Mouse (Mus musculus) stomach, postnatal 0 days (tissue): Measurements from ENCODE around the gene Nol12. TPM values are rescaled to one million over a fixed set of nuclear protein-coding genes. Genes with fewer than 3 reads are reported as not detected.

Experiments
- ATAC-seq: fragments of 200-750 bp; cut with Nextera tagmentation; 2 replicates; pipeline ENCODE4 v1.8.0; 2017; ENCODE audit not compliant: low FRiP score, low TSS enrichment
- DNase-seq: peaks from one replicate; pipeline ENCODE4 v3.0.0-alpha.2; 2016; ENCODE audit warnings: low spot score
- H3K27ac ChIP-seq: fragments of 300-500 bp; sonication (generic); replicated peaks from 2 replicates; pipeline ENCODE4 v1.5.1; 2014; ENCODE audit warnings: mild to moderate bottlenecking, control low read depth
- H3K27me3 ChIP-seq: fragments of 300-500 bp; sonication (generic); 2 replicates; pipeline ENCODE4 v1.6.1; 2014; ENCODE audit warnings: low read length; ENCODE audit not compliant: control insufficient read depth, insufficient read depth
- H3K36me3 ChIP-seq: fragments of 300-500 bp; sonication (generic); 2 replicates; pipeline ENCODE4 v1.6.1; 2014; ENCODE audit warnings: low read length, mixed read lengths; ENCODE audit not compliant: control insufficient read depth, insufficient read depth
- H3K4me1 ChIP-seq: fragments of 300-500 bp; sonication (generic); replicated peaks from 2 replicates; pipeline ENCODE4 v1.6.1; 2014; ENCODE audit warnings: antibody characterized with exemption; ENCODE audit not compliant: control insufficient read depth, insufficient read depth
- H3K4me2 ChIP-seq: fragments of 300-500 bp; sonication (generic); replicated peaks from 2 replicates; pipeline ENCODE4 v1.6.1; 2014; ENCODE audit warnings: low read depth, mild to moderate bottlenecking, control low read depth, moderate library complexity
- H3K4me3 ChIP-seq: fragments of 300-500 bp; sonication (generic); 2 replicates; pipeline ENCODE4 v1.5.1; 2014; ENCODE audit warnings: low read depth, low read length, control low read depth
- H3K9ac ChIP-seq: fragments of 300-500 bp; sonication (generic); 2 replicates; pipeline ENCODE4 v1.6.1; 2014; ENCODE audit warnings: mild to moderate bottlenecking, low read length, control low read depth, mixed read lengths
- H3K9me3 ChIP-seq: fragments of 300-500 bp; sonication (generic); 2 replicates; pipeline ENCODE4 v1.6.1; 2016; ENCODE audit warnings: low read length; ENCODE audit not compliant: control insufficient read depth
- CTCF ChIP-seq: IDR thresholded peaks from 2 replicates; pipeline ENCODE4 v1.5.1; 2016; ENCODE audit warnings: antibody characterized with exemption, low read depth, mild to moderate bottlenecking, moderate library complexity
- EP300 ChIP-seq: optimal IDR thresholded peaks from 2 replicates; pipeline ENCODE3; 2016; ENCODE audit warnings: antibody characterized with exemption
- WGBS: fragments of 180-500 bp; shearing (Covaris S2); extraction: QIAGEN DNeasy Blood & Tissue Kit; methylation state at CpG from one replicate; pipeline ENCODE4 v1.1.7; 2014; 5-methylcytosine and 5-hydroxymethylcytosine counted together
- polyA plus RNA-seq: library from polyadenylated mRNA; unstranded; fragments of >200 nt; fragmentation: Nextera tagmentation; extraction: Ambion mirVana; gene quantifications from 2 replicates; pipeline ENCODE4 v1.2.1, GENCODE M21; 2015

Gene Nol12
- 32.3 and 36.4 TPM in 2 replicates for polyA plus RNA-seq

DNA sequence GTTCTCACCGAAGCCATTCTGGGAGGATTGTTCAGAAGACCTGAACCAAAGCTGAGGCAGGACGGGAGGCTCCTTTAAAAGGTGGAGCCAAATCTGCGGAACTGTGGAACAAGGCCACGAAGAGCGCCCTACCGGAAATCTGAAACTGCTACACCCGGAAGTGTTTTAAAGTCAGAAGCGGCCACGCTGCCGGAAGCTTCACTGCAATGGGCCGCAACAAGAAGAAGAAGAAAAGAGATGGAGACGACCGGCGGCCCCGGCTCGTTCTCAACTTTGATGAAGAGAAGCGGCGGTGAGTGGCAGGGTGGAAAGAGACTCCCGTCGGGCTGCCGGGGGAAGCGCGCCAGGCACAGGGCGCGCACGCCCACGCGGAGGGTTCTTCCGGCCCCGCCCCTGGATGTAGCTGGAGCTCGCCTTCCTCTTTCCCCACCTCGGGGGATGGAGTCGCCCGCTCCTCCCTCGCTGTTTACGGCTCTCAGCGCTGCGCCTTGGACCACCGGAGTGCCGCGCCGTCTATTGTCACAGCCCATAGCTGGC is at the start of gene Nol12:
Nol12 (plus strand) TSS at position 150 of the 537 bp plus-strand sequence.
- H3K27ac ChIP-seq: peak within 1 kb of the TSS; percentile 65; the same call in 1 of the 2 replicates
- DNase-seq (peak; percentile 85), ATAC-seq (peak; percentile 74)
- H3K4me1 ChIP-seq: 0 out of 2 replicates have a peak, but pooled peaks cover 3% of the 10 kb centered on the region
- peak within 1 kb of the TSS; percentile 69 for H3K9ac ChIP-seq
- H3K36me3 ChIP-seq: peaks cover 13% of the 10 kb centered on the region
- no peaks in the 10 kb centered on the region for H3K27me3 ChIP-seq
- peak; percentile 72 for TF ChIP-seq EP300
- peak; percentile 29 for TF ChIP-seq CTCF
- under 1% methylated on average over 42 of the region's 42 CpGs for WGBS
- H3K4me3 ChIP-seq: peak within 1 kb of the TSS; percentile 81
- H3K4me2 ChIP-seq: peak within 1 kb of the TSS; percentile 79
- no peaks in the 10 kb centered on the region for H3K9me3 ChIP-seq

DNA sequence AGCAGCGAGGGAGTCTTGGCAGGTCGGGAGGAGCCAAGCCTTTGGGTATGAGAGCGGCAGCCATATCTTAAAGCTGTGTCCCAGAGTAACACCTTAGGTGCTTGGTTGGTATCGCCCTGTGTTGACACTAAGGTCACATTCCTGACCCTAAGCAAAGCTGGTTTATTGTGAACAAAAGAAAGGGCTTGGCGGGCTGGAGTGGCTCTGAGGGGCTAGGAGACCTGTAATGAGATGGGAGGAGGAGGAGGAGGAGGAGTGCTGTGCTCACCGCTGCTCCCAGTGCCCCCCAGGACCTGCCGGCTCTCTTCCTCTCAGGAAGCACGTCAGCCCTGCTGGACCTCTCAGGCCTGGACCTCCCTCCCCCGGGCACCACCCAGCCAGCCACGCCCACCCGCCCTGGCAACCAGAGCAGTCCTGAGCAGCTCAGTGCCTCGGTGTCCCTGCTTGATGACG is 45.3 kb upstream of the Nol12 start:
- 0 out of 2 replicates have a peak overlapping the region, but pooled peaks have one; percentile 20 for H3K4me2 ChIP-seq
- peak overlapping the region; percentile 41 for H3K9ac ChIP-seq
- 34% methylated on average over 10 of the region's 13 CpGs for WGBS
- H3K27ac ChIP-seq: peak overlapping the region; percentile 56
- TF ChIP-seq CTCF: no peak
- TF ChIP-seq EP300: no peak
- ATAC-seq (peak; percentile 69), DNase-seq (peak; percentile 88)
- H3K4me3 ChIP-seq: no peak overlapping the region
- H3K4me1 ChIP-seq: peaks cover 3% of the 10 kb centered on the region; the same call in 1 of the 2 replicates
- H3K27me3 ChIP-seq: no peaks in the 10 kb centered on the region
- H3K9me3 ChIP-seq: no peaks in the 10 kb centered on the region
- peaks cover 45% of the 10 kb centered on the region for H3K36me3 ChIP-seq

DNA sequence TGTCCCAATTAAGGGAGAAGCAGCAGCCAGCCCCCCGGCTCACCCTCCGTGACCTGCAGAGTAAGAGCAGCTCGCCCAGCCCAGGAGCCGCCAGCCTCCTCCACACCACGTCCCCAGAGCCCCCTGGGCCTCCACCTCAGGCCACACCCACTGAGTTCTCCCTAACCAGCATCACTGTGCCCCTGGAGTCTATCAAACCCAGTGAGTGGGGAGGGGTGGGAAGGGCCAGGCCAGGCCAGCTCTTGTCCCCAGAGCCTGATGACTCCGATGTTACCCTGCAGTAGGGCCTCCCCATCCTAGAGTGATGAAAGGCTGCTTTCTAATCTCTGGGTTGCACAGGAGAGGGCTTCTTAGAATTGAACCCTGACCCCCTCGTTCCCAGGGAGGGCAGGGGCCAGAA is 42.3 kb upstream of the Nol12 start:
- ATAC-seq (no peak), DNase-seq (no peak)
- Histone ChIP-seq H3K27me3 (no peaks in the 10 kb centered on the region), H3K36me3 (peaks cover 39% of the 10 kb centered on the region), H3K9ac (no peak overlapping the region; the same call in 1 of the 2 replicates), H3K4me3 (no peak overlapping the region), H3K4me2 (no peak overlapping the region), H3K9me3 (no peaks in the 10 kb centered on the region), H3K4me1 (peaks cover 5% of the 10 kb centered on the region; the same call in 1 of the 2 replicates), H3K27ac (no peak overlapping the region)
- TF ChIP-seq CTCF: no peak
- no peak for TF ChIP-seq EP300
- 44% methylated on average over 7 of the region's 7 CpGs for WGBS

DNA sequence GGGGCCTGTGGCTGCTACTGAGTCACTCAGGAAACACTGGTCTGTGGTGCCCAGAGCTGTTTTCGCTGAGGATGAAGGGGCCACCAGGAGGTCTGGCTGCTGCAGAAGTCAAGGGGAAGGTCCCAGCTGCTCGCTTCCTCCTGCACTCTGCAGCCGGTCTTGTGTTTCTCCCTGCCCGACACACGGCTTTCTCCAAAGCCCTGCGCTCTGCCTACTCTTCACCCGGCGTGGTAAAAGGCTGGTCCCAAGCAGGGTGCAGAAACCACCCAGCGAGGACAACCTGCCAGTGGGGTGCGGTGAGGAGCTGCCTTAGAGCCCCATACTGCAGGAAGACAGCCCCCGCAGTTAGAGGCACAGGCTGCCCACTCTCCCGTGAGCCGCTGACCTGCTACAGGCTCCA is 40.0 kb upstream of the Nol12 start:
- H3K4me1 ChIP-seq: peaks cover 2% of the 10 kb centered on the region; the same call in 1 of the 2 replicates
- peak overlapping the region; percentile 43; the same call in 1 of the 2 replicates for H3K9ac ChIP-seq

DNA sequence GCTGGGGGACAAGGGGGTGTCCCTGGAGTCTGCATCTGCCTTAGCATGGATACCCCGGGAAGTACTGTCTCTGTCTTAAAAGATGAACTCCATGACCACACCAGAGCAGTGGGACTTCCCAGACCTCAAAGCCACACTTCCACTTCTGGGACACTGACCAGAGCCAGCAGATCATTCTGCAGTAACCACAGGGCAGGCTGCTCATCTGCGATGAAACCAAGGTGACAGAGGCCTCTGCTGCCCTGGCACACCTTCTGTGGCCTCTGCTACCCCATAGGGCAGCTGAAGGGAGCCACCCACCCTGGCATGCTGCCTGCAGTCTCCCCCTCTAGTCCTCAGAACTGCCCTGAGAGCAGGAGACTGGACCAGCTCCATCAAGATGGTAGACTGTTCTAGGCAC is 39.0 kb upstream of the Nol12 start:
- H3K4me1 ChIP-seq: peaks cover 5% of the 10 kb centered on the region
- H3K4me2 ChIP-seq: no peak overlapping the region
- H3K9me3 ChIP-seq: no peaks in the 10 kb centered on the region
- H3K36me3 ChIP-seq: peaks cover 26% of the 10 kb centered on the region
- no peak for TF ChIP-seq EP300
- no peak for DNase-seq
- peak overlapping the region; percentile 71 for H3K27ac ChIP-seq
- H3K9ac ChIP-seq: peak overlapping the region; percentile 1; the same call in 1 of the 2 replicates
- no peak for ATAC-seq
- H3K27me3 ChIP-seq: no peaks in the 10 kb centered on the region
- no peak overlapping the region for H3K4me3 ChIP-seq
- 71% methylated on average over 2 of the region's 2 CpGs for WGBS

More for the DNA sequence above, 40.0 kb upstream of the Nol12 start:
- no peak; the same call in 1 of the 2 replicates for ATAC-seq
- TF ChIP-seq CTCF (no peak), EP300 (no peak)
- whole genome bisulfite sequencing: 65% methylated on average over 13 of the region's 13 CpGs
- peaks cover 29% of the 10 kb centered on the region for H3K36me3 ChIP-seq
- peak overlapping the region; percentile 71 for H3K27ac ChIP-seq
- no peak for DNase-seq
- H3K27me3 ChIP-seq: no peaks in the 10 kb centered on the region
- H3K4me2 ChIP-seq: no peak overlapping the region
- no peaks in the 10 kb centered on the region for H3K9me3 ChIP-seq
- no peak overlapping the region for H3K4me3 ChIP-seq

DNA sequence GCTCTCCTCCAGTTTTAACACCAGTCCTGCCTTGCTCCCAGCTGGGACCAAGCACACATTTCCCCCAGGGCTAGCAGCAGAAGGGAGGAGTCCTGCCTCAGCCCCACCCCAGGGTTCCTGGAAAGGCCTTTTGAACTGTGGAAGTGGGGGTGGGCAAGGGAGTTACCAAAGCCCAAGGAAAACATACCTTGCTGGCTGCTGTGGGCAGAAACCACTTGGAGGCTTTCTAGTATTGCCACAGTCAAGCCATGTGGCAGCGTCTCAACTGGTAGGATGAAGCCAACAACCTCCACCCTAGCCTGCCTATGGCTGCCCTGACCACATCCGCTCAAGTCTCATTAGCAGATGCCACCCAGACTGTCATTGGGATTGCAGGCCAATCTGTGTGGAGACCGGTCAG is 38.6 kb upstream of the Nol12 start:
- no peak overlapping the region for H3K4me2 ChIP-seq
- no peaks in the 10 kb centered on the region for H3K9me3 ChIP-seq
- WGBS: 67% methylated on average over 3 of the region's 3 CpGs
- no peaks in the 10 kb centered on the region for H3K27me3 ChIP-seq
- TF ChIP-seq CTCF (no peak), EP300 (no peak)
- peaks cover 5% of the 10 kb centered on the region for H3K4me1 ChIP-seq
- peaks cover 23% of the 10 kb centered on the region for H3K36me3 ChIP-seq
- DNase-seq (peak; percentile 82), ATAC-seq (peak; percentile 24; the same call in 1 of the 2 replicates)
- H3K4me3 ChIP-seq: no peak overlapping the region
- peak overlapping the region; percentile 1; the same call in 1 of the 2 replicates for H3K9ac ChIP-seq
- H3K27ac ChIP-seq: peak overlapping the region; percentile 71
